Mouse (Mus musculus) embryonic facial prominence, embryonic 11.5 days (tissue): ENCODE results near the gene Nup107. TPM values are rescaled to one million over a fixed set of nuclear protein-coding genes. Genes with fewer than 3 reads are reported as not detected.
"Not testable (repeated sequence)": the region's sequence is repeated elsewhere in the genome, so short reads cannot be mapped to it uniquely, and the experiment has no call there.

ENCODE experiments used
- ATAC-seq: fragments of 200-750 bp; cut with Nextera tagmentation; replicated peaks from 2 replicates; pipeline ENCODE4 v1.8.0; 2017; ENCODE audit warnings: low read depth; ENCODE audit not compliant: insufficient number of reproducible peaks, low FRiP score, low TSS enrichment
- DNase-seq: peaks from one replicate; pipeline ENCODE4 v3.0.0-alpha.2; 2015; ENCODE audit warnings: low spot score
- H3K27ac ChIP-seq: fragments of 300-500 bp; sonication (generic); replicated peaks from 2 replicates; pipeline ENCODE4 v1.5.1; 2014; ENCODE audit warnings: mild to moderate bottlenecking, low read depth, low read length, control low read depth
- H3K27me3 ChIP-seq: fragments of 300-500 bp; sonication (generic); 2 replicates; pipeline ENCODE4 v1.6.1; 2014; ENCODE audit warnings: mild to moderate bottlenecking, low read length, moderate library complexity, mixed read lengths; ENCODE audit not compliant: control insufficient read depth, insufficient read depth
- H3K36me3 ChIP-seq: fragments of 300-500 bp; sonication (generic); replicated peaks from 2 replicates; pipeline ENCODE4 v1.6.1; 2014; ENCODE audit warnings: low read depth, mild to moderate bottlenecking, low read length, moderate library complexity, mixed read lengths; ENCODE audit not compliant: control insufficient read depth, insufficient read depth
- H3K4me1 ChIP-seq: fragments of 300-500 bp; sonication (generic); 2 replicates; pipeline ENCODE4 v1.6.1; 2014; ENCODE audit warnings: low read length, mixed read lengths; ENCODE audit not compliant: control insufficient read depth, insufficient read depth
- H3K4me2 ChIP-seq: fragments of 300-500 bp; sonication (generic); 2 replicates; pipeline ENCODE4 v1.6.1; 2014; ENCODE audit warnings: low read depth, mild to moderate bottlenecking, control low read depth, low read length, moderate library complexity
- H3K4me3 ChIP-seq: fragments of 300-500 bp; sonication (generic); 2 replicates; pipeline ENCODE4 v1.5.1; 2014; ENCODE audit warnings: low read depth, low read length, control low read depth
- H3K9ac ChIP-seq: fragments of 300-500 bp; sonication (generic); replicated peaks from 2 replicates; pipeline ENCODE4 v1.6.1; 2014; ENCODE audit warnings: mild to moderate bottlenecking, control low read depth, low read length
- H3K9me3 ChIP-seq: fragments of 300-500 bp; sonication (generic); replicated peaks from 2 replicates; pipeline ENCODE4 v1.6.1; 2016; ENCODE audit warnings: mild to moderate bottlenecking, low read length, inconsistent platforms, mixed read lengths; ENCODE audit not compliant: control insufficient read depth
- whole genome bisulfite sequencing: fragments of 180-500 bp; shearing (Covaris S2); extraction: QIAGEN DNeasy Blood & Tissue Kit; methylation state at CpG from one replicate; pipeline ENCODE4 v1.1.7; 2014; 5-methylcytosine and 5-hydroxymethylcytosine counted together
- polyA plus RNA-seq: library from polyadenylated mRNA; unstranded; fragments of >200 nt; fragmentation: Nextera tagmentation; extraction: Ambion mirVana; gene quantifications from 2 replicates; pipeline ENCODE4 v1.2.1, GENCODE M21; 2014

Nup107 gene
- polyA plus RNA-seq, 1 experiment from 2014 or later, result 122 TPM

DNA sequence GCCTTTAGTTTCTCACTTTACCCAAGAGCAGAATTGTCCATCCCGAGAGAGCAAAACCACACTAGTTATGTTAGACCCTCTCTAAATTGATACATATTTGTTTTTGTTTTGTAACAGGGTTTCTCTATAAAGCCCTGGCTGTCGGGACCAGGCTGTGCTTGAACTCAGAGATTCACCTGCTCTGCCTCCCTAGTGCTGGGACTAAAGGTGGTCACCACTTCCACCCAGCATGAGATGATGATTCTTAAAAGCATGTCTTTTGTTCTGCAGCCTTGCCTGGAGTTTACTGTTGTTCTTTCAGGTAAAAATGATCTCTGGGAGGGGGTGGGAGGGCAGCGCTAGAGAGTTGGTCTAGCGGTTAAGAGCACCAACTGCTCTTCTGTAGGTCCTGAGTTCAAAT is 66.2 kb downstream of the Nup107 start:
- DNase-seq (no peak), ATAC-seq (no peak)
- Histone ChIP-seq H3K4me3 (no peak overlapping the region), H3K27me3 (no peaks in the 10 kb centered on the region), H3K9me3 (no peaks in the 10 kb centered on the region), H3K36me3 (no peaks in the 10 kb centered on the region), H3K9ac (no peak overlapping the region), H3K27ac (no peak overlapping the region), H3K4me1 (no peaks in the 10 kb centered on the region), H3K4me2 (no peak overlapping the region)
- 93% methylated on average over 4 of the region's 4 CpGs for WGBS

- no peaks in the 10 kb centered on the region for H3K9me3 ChIP-seq
- WGBS, result 73% methylated on average over 7 of the region's 7 CpGs
These were observed 66.8 kb downstream of the Nup107 start for GRCm38 (mm10) chr10:117725671-117726070.

DNA sequence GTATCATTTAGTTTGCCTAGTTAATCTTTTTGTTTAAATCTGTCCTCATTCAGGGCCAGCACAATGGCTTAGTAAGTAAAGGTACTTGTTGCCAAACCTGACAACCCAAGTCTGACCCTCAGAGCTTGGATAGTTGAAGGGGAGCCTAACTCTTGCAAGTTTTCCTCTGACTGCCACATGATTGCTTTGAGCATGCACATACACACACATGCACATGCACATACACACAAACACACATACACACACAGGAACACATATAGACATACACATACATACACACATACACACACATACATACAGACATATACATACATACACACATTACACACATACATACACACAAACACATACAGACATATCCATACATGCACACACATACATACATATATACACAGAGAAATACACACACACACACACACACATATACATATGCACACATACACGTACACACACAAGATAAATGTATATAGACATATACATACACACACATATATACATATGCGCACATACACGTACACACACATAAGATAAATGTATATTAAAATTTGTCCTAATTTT is 67.6 kb downstream of the Nup107 start:
- H3K4me1 ChIP-seq, result no peaks in the 10 kb centered on the region
- H3K9ac ChIP-seq, result no peak overlapping the region
- no peaks in the 10 kb centered on the region for H3K27me3 ChIP-seq
- ATAC-seq, result no peak
- no peak overlapping the region for H3K27ac ChIP-seq
- no peaks in the 10 kb centered on the region for H3K36me3 ChIP-seq
- H3K4me3 ChIP-seq, result no peak overlapping the region
- DNase-seq, result no peak
- 90% methylated on average over 3 of the region's 3 CpGs for WGBS
- H3K4me2 ChIP-seq, result no peak overlapping the region
- no peaks in the 10 kb centered on the region for H3K9me3 ChIP-seq

More at GRCm38 (mm10) chr10:117725671-117726070, 66.8 kb downstream of the Nup107 start:
- DNase-seq (no peak), ATAC-seq (no peak)
- Histone ChIP-seq H3K9ac (no peak overlapping the region), H3K36me3 (no peaks in the 10 kb centered on the region), H3K4me2 (no peak overlapping the region), H3K27me3 (no peaks in the 10 kb centered on the region), H3K27ac (no peak overlapping the region), H3K4me3 (no peak overlapping the region), H3K4me1 (no peaks in the 10 kb centered on the region)

- H3K4me3 ChIP-seq, result no peak overlapping the region
- no peaks in the 10 kb centered on the region for H3K36me3 ChIP-seq
- H3K27me3 ChIP-seq, result no peaks in the 10 kb centered on the region
- no peaks in the 10 kb centered on the region for H3K4me1 ChIP-seq
- no peak overlapping the region for H3K27ac ChIP-seq
- no peak overlapping the region for H3K4me2 ChIP-seq
- WGBS, result 79% methylated on average over 5 of the region's 5 CpGs
- ATAC-seq (no peak), DNase-seq (no peak)
- H3K9me3 ChIP-seq, result no peaks in the 10 kb centered on the region
- H3K9ac ChIP-seq, result no peak overlapping the region
These were observed 68.3 kb downstream of the Nup107 start for GRCm38 (mm10) chr10:117724136-117724718.

- Histone ChIP-seq H3K9me3 (no peaks in the 10 kb centered on the region), H3K36me3 (no peaks in the 10 kb centered on the region), H3K9ac (no peak overlapping the region), H3K27me3 (no peaks in the 10 kb centered on the region), H3K4me1 (no peaks in the 10 kb centered on the region; the same call in 1 of the 2 replicates), H3K27ac (no peak overlapping the region), H3K4me2 (no peak overlapping the region), H3K4me3 (no peak overlapping the region)
- ATAC-seq (no peak), DNase-seq (no peak)
- WGBS, result 66% methylated on average over 19 of the region's 19 CpGs
These were observed 74.1 kb downstream of the Nup107 start for GRCm38 (mm10) chr10:117718161-117719119.

DNA sequence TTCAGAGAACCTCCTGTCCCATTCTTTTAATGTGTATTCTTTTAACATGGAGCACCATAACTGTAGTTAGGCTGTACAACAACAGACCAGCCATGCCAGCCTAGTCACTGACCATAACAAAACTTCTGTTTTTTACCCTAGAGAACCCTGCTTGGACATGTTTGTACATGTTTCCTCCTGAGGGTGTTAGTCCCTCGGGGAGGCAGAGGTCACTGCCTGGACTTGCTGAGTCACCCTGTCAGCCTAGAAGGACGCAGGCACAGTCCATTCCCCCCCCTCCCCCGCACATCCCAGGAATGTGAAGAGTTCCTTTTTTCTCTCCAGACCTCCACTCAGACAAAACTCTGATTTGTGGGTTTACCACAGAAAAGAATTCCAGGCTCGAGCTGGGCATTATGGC is 74.9 kb downstream of the Nup107 start:
- Histone ChIP-seq H3K27ac (no peak overlapping the region), H3K4me3 (no peak overlapping the region), H3K36me3 (no peaks in the 10 kb centered on the region), H3K9ac (no peak overlapping the region), H3K4me1 (no peaks in the 10 kb centered on the region; the same call in 1 of the 2 replicates), H3K27me3 (no peaks in the 10 kb centered on the region), H3K4me2 (no peak overlapping the region), H3K9me3 (no peaks in the 10 kb centered on the region)
- 5% methylated on average over 4 of the region's 4 CpGs for WGBS
- ATAC-seq (no peak), DNase-seq (peak; percentile 42)

GRCm38 (mm10) chr10:117716686-117717085 is 75.8 kb downstream of the Nup107 start:
- Histone ChIP-seq H3K4me2 (no peak overlapping the region), H3K27ac (no peak overlapping the region), H3K4me1 (no peaks in the 10 kb centered on the region; the same call in 1 of the 2 replicates), H3K9ac (no peak overlapping the region), H3K27me3 (no peaks in the 10 kb centered on the region), H3K9me3 (no peaks in the 10 kb centered on the region), H3K4me3 (no peak overlapping the region), H3K36me3 (no peaks in the 10 kb centered on the region)
- WGBS, result 95% methylated on average over 3 of the region's 3 CpGs
- DNase-seq (no peak), ATAC-seq (no peak)

DNA sequence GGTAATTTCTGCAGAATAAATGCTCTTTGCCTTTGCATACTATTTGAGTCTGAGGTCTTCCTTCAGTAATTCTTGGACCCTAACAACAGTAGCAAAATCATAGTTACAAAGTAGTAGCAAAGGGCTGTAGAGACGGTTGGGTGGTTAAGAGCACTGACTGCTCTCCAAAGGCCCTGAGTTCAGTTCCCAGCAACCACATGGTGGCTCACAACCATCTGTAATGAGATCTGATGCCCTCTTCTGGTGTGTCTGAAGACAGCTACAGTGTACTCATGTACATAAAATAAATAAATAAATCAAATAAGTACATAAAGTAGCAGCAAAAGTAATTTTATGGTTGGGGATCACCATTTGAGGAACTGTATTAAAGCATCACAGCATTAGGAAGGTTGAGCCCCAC is 76.9 kb downstream of the Nup107 start:
- not testable (repeated sequence) for H3K36me3 ChIP-seq, DNase-seq, H3K4me1 ChIP-seq, ATAC-seq, H3K9ac ChIP-seq, H3K27me3 ChIP-seq, H3K9me3 ChIP-seq, H3K4me2 ChIP-seq, H3K4me3 ChIP-seq, H3K27ac ChIP-seq
- WGBS, result 88% methylated on average over 1 of the region's 1 CpGs
